Mouse (Mus musculus) testis, postnatal 10 days (tissue): ENCODE data around the gene Mex3b.

Source experiments
- DNase-seq: peaks from one replicate; pipeline ENCODE4 v3.0.0; 2021; ENCODE audit warnings: low spot score

Gene Mex3b

GRCm38 (mm10) chr7:82867271-82868121, at the start of gene Mex3b:
Gene Mex3b, plus strand, starts transcription at chr7:82867333.
- peak; percentile 83 for DNase-seq

GRCm38 (mm10) chr7:82819541-82819940, 47.6 kb upstream of the Mex3b start:
- DNase-seq, result no peak

- no peak for DNase-seq
Measured at GRCm38 (mm10) chr7:82820661-82821060, 46.5 kb upstream of the Mex3b start.

GRCm38 (mm10) chr7:82821501-82821900, 45.6 kb upstream of the Mex3b start:
- DNase-seq, result no peak

GRCm38 (mm10) chr7:82822528-82822927, 44.6 kb upstream of the Mex3b start:
- no peak for DNase-seq

- DNase-seq, result no peak
Measured at GRCm38 (mm10) chr7:82828193-82828592, 38.9 kb upstream of the Mex3b start.

- no peak for DNase-seq
Measured at GRCm38 (mm10) chr7:82829516-82829915, 37.6 kb upstream of the Mex3b start.

- DNase-seq, result no peak
Measured at GRCm38 (mm10) chr7:82834471-82834870, 32.7 kb upstream of the Mex3b start.

- DNase-seq, result no peak
Measured at GRCm38 (mm10) chr7:82838414-82838813, 28.7 kb upstream of the Mex3b start.

GRCm38 (mm10) chr7:82838965-82839675, 28.0 kb upstream of the Mex3b start:
- DNase-seq, result no peak

GRCm38 (mm10) chr7:82842222-82842920, 24.8 kb upstream of the Mex3b start:
- DNase-seq, result no peak

GRCm38 (mm10) chr7:82850756-82851155, 16.4 kb upstream of the Mex3b start:
- DNase-seq, result no peak

- DNase-seq, result no peak
Measured at GRCm38 (mm10) chr7:82851670-82852069, 15.5 kb upstream of the Mex3b start.

- no peak for DNase-seq
Measured at GRCm38 (mm10) chr7:82854195-82854766, 12.9 kb upstream of the Mex3b start.

GRCm38 (mm10) chr7:82858611-82859010, 8.5 kb upstream of the Mex3b start:
- no peak for DNase-seq

- DNase-seq, result no peak
Measured at GRCm38 (mm10) chr7:82860626-82861025, 6.5 kb upstream of the Mex3b start.

- DNase-seq, result no peak
Measured at GRCm38 (mm10) chr7:82863341-82863740, 3.8 kb upstream of the Mex3b start.

- DNase-seq, result no peak
Measured at GRCm38 (mm10) chr7:82864260-82864990, 2.7 kb upstream of the Mex3b start.

GRCm38 (mm10) chr7:82864991-82865771, 2.0 kb upstream of the Mex3b start:
- DNase-seq, result peak; percentile 43

- DNase-seq, result peak; percentile 99
Measured at GRCm38 (mm10) chr7:82865834-82866485, 1.2 kb upstream of the Mex3b start.
